Mouse (Mus musculus) CH12F3 (cell line): ENCODE measurements around the gene Mdp1.

ENCODE experiments used
- in situ Hi-C: fragments of 300-500 bp; cut with MboI; formaldehyde crosslinking; loops from 2 replicates; pipeline ENCODE4 v1.14.3; 2020; ENCODE audit warnings: low sequenced_read_pairs

Mdp1 gene

DNA sequence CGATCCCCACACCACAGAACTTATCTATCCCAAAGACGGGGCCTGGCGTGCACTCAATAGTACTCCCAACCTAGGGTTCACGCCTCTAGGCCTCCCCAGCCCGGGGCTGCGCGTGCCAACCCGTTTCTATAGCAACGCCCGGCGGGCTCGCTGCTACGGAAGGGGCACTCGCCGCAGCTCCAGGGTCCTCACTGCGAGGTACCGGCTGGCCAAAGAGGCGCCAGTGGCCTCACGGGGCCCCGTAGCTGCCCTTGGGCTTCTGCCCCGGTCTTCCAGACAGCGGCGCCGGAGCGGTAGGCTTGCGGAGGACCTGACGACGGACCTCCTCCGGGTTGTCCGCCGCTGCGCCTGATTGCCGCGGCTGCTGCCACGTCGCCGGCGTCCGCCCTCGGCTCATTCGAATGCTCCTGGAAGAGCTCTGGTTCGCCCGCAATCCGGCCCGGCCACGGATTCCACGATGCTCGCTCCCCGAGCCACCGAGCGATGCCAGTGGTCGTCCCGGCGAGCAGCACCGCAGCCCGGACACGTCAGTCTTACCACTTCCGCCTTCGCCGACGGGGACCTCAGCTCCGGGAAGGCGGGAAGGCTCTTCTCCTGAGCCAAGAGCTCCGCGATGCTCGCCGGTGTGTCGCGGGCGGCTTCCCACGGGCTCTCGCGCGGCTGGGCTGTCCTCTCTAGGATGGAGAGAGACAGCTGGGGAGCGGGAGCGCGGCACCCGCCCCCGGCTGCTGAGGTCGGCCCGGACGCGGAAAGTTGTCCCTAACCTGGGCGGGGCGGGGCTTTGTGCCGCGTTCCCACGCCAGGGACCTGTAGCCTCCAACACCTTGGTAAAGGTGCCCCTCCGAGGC, 17.0 kb downstream of the Mdp1 start, which contains the start of gene Tm9sf1:
TSS of gene Tm9sf1 (minus strand) at position 747 of the 848 bp plus-strand sequence.
- in situ Hi-C loops, result no loop called here

DNA sequence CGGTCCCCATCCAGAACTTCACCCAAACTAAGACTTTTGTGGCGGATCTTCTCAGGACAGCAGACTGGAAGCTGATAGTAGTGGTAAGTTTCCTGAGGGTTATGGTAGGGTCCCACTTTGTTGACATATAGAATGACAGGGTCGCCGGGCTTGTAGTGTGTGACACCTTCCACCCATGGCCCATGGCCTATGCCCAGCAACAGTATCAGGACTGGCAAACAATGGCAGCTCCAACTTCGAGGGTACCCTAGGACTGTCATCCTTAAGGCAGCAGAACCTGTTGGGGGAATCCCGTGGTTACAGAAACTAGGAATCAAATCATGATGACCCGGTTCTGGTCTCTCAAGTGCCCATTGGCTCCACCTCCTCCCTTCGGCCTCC, 17.6 kb downstream of the Mdp1 start:
- in situ Hi-C loops, result no loop called here

DNA sequence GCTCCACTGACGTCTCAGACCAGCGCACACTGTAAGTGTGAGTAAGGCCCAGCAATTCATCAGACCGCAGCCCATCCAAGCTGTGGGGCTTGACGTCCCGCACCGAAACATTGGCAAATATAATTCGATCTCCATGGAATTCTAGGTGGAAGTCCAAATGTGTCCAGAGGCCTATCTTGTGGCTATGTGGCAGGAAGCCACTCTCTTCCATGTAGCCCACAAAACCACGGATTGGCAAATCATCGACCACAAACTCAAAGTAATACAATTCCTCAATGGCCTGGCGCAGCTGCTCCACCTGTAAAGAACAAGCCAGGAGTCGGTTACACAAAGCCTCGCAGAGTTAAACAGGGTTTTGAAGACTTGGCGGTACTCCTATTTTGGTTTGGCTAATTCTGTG, 19.0 kb downstream of the Mdp1 start:
- in situ Hi-C loops, result no loop called here

DNA sequence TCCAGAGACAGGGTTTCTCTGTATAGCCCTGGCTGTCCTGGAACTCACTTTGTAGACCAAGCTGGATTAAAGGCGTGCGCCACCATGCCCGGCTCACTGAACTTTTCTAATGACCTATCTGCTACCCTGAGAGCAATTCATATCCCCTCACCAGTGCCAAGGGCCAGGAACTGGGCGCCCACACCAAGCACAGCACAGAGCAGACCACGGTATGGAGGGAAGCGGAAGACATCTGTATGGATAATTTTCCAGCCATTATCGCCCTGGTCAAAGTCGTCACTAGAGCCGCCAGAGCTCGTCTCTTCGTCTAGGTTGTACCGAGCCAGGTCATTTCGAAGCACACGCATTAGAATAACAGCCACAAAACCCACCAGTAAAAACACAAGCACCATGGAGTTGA, 19.5 kb downstream of the Mdp1 start:
- in situ Hi-C loops, result no loop called here

DNA sequence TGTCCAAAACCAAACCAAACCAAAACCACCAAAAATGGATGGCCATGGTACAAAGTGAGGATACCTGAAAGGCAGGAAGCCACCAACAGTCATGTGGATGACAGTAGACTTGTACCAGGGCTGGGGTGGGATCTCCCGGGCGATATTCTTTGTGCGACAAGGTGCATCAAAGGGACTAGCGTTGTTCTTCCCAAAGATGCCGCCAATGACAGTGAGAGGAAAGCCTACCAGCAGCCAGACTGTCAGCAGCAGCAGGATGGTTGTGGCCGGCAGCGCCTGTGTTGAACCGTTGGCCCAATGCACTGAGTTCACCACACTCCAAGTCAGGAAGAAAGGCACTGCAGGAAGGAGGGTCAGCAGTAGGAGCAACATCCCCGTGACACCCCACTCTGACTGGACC, 22.5 kb downstream of the Mdp1 start, which contains the start of gene Gm49378:
TSS of gene Gm49378 (minus strand) at position 101 of the 400 bp plus-strand sequence.
- in situ Hi-C loops, result no loop called here

DNA sequence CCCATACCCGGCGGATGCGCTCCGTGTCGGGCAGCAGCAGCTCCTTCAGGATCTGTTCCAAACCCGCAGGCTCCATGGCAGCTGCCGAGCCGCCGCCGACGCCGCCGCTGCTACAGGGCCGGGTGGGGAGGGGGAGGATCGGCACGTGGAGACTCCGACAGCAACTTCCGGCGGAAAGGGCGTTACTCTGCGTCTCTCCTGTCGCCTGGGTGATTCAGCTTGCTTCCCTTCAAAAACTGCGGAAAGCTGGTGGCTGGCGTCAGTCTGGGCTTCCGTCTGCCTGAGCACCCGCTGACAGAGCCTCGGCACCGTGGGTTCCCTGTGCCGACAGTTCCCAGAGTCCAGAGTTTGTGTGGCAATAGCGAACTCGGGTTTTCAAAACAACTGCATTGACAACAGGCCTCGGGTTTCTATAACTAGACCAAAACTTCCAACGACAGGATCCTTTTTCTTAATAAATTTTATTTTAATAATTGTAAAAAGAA, 24.7 kb downstream of the Mdp1 start, which contains the start of gene Ipo4:
TSS of gene Ipo4 (minus strand) at position 435 of the 485 bp plus-strand sequence.
- in situ Hi-C loops, result no loop called here

DNA sequence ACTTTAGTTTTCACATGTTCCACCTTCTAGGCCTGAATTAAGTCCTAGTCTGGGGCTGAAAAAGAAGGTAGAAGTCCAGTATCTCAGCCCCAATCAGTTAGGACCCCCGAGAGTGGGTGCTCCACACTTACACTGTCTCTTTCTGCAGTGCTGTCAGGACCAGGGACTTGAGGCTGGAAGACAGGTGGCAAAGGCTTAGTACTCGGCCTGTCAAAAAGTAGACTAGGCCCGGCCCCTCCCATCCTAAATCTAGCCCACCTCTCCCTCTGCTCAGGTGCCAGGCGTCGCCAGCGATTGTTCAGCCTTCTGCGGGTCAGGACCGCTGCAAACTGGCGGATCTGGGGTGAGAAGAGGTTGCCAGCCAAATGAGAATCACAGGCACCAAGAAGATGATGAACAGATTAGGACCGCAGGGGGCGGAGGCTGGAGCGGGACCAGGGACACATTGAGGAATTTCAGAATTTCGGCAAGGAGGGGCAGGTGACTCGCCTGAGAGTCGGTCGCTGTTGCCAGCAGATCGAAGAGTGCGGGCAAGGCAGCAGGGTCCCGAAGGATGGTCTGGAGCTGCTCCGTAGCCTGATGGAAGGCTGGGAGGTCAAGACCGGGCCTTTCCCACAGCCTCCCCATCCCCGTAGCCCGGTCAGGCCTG, 25.3 kb downstream of the Mdp1 start:
- in situ Hi-C loops, result no loop called here

DNA sequence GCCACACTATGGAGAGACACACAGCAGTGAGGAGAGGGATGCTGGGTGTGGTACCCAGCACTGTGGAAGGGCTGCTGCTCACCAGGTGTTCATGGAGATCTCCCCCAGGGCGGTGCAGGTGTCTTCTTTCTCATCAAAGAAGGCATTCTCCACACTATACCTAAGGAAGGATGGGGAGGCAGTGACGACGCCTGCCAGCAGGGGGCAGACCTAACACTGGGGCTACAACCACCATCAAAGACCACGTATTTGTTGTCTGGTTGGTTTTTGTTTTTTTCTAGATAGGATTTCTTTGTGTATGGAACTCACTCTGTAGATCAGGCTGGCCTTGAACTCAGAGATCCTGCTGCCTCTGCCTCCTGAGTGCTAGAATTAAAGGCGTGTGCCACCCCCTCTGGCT, 31.0 kb downstream of the Mdp1 start:
- in situ Hi-C loops, result no loop called here

DNA sequence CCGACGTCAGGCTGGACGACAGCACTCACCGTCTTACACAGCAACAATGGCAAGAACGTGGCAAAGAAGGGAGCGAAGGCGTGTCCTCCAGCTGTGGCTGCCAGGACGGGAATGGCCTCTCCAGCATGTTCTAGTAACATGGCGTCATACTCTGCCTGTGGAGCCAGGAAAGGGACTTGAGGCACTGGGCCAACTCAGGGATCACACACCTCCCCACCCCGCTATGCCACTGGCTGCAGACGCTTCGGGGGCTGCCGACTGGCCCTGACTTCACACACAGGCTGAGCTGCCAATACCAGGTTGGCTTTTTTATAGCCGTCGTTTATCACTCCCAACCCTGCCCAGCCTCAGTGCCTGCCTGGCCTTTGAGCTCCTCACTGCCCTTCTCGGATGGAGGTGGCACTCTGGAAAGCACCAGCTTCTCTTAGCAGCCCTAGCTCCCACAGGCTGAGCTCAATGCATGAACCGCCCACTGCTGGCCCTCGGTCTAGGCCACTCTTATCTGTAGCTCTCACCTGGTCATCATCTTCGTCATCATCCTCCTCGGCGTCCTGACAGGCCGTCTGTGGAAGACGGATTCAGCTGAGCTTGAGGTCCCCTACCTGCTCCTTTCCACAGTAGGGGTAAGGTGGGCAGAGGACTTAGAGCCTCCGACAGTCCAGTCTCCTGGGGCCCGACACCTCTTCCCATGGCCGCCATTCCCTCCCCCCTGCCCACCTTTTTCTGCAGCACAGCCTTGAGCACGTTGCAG, 32.1 kb downstream of the Mdp1 start:
- in situ Hi-C loops, result no loop called here

DNA sequence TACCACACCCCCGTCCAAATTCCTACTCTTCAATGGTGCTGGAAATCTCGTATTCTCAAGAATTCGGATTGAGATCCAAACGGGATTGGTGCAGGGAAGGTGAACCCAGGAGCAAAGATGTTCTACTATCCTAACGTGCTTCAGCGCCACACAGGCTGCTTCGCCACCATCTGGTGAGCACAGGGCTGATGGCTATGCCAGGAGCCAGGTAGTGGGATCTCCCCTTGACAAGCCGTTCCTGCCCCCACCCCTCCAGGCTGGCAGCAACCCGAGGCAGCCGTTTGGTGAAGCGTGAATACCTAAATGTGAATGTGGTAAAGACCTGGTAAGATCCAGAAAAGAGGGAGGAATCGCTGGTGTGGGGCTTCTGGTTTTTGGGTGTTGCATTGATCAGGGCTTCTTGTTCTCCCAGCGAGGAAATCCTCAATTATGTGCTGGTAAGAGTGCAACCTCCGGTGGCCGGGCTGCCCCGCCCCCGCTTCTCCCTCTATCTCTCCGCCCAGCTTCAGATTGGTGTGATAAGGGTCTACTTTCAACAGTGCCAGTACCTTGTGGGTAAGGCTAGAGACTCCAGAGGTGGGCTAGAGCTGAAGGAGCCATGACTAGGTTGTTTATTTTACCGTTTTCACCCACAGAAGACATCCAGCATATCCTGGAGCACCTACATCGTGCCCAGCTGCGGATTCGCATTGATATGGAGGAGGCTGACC, 41.7 kb downstream of the Mdp1 start:
- in situ Hi-C loops, result no loop called here

DNA sequence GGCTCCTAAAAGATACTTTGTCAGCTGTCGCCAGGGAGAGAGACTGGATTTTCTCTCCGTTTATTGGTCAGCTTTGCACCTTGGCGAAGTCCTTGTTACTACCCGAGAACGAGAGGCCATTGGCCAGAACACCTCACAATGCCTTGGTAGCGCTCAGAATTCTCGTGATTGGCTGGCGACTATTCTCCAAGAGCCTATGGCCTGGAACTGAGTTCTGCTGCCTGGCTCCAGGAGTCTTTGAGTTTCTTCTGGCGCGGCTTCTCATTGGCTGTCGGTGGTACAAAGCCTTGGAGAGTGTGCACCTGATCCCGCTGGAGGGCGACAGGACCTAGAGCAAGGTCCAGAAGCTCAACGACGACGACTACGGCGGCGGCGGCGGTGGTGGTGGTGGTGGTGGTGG, 42.5 kb downstream of the Mdp1 start, which contains the start of gene Rec8:
TSS of gene Rec8 (plus strand) at position 216 of the 400 bp plus-strand sequence.
- in situ Hi-C loops, result no loop called here

DNA sequence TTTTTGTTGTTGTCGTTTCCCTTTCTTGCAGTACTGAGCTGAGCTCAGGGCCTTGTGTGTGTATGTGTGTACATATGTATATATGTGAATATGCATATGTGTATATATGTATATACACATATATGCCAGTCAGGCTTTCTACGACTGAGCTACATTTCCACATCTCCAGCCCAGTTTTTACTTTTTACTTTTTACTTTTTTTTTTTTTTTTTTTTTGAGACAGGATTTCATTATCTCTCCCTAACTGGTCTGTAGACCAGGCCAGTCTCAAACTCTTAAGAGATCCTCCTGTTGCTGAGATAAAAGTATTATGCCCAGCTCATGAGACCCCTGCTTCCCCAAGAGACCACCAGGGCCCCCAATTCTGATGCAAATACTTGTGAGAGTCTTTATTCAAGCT, 43.5 kb downstream of the Mdp1 start:
- in situ Hi-C loops, result no loop called here

DNA sequence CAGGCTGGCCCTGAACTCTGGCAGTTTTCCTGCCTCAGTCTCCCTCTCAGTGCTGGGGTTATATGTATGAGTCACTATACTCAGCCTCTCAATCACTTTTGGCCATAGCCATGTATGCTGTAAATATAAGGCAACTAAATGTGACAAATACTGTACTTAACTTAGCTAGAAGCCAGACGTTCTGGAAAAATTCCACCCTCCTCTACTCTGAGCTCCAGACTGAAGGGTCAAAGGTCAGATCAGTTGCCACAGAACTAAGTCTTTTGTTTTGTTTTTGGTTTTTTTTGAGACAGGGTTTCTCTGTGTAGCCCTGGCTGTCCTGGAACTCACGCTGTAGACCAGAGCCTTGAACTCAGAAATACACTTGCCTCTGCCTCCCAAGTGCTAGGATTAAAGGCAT, 44.4 kb downstream of the Mdp1 start:
- in situ Hi-C loops, result no loop called here

DNA sequence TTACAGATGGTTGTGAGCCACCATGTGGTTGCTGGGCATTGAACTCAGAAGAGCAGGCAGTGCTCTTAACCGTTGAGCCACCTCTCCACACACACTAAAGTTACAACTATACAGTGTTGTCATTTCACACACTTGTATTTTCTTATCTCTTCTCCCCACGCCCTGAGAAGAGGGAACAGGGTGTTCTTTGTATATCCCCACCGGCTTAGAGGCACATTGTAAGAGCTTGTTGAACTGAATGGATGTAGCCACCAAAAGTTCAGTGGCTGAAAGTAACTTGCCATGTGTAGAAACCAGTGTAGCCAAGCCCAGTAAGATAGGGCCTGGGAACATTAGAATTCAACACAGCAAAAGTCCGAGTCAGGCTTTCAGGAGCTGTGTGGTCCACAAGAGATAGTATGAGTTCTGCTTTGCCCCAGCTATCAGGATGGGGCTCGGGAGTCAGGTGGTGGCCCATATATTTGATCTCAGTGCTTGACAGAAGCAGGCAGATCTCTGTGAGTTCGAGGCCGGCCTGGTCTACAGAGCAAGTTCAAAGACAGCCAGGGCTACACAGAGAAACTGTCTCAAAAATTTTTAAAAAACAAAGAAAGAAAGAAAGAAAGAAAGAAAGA, 45.6 kb downstream of the Mdp1 start:
- in situ Hi-C loops, result no loop called here

DNA sequence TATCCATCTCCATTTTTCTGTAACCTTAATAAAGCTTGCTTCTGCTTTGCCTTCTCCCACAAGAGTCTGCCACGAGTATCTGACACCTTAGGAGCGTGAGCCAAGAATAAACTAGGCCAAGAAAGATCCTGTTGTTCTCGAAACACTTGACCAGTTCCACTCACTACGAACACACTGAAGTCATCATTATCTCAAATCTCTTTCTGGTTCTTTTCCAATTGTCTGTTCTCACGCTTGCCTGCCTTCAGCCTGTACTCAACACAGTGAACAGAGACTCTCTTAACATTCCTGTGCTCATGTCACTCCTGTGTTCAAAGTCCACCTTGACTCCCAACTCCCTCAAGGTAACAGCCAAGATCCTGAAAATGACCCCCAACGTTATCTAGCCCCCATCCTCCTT, 47.0 kb downstream of the Mdp1 start:
- in situ Hi-C loops, result no loop called here

DNA sequence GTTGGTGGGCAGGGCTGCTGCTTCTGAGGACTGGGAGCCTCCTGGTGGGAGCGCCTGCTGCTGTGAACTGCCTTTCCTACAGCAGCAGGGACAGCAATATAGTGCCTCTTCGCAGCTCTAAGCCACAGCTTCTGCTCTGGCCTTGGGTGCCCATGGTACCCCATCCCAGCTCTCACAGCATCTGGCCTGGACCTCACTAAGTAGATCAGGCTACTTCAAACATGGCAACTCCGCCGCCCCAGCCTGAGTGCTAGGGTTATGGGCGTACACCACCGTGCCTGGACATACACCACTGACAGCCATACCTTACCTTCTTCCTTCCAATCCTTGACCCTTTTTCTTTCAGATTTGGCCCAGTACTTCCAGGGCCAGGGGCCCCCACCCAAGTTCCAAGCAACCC, 52.0 kb downstream of the Mdp1 start:
- in situ Hi-C loops, result no loop called here
